Mouse (Mus musculus): Measurements from ENCODE around the gene Abr. TPM values are rescaled to one million over a fixed set of nuclear protein-coding genes. Genes with fewer than 3 reads are reported as not detected.

The Abr gene
- polyA plus RNA-seq, 1 experiment from 2014 or later, result 29.9 TPM

DNA sequence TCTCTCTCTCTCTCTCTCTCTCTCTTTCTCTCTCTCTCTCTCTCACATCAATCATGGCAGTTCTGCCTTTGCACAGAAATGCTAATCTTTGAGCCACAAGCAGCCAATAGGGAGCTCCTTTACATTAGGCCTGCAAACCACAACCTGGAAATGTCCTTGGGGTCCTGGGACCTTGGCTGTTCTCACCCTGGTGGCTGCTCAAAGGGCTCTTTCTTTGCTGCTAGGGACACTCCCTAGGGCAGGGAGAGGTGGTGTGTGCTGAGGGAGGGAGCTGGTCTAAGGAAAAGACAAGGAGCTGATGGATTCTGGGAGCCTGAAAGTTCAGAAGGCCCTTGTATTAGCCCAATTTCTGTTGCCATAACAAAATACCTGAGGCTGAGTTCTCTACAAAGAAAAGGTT lies 251.6 kb downstream of the Abr start:
- Histone ChIP-seq H3K9ac (0 out of 2 replicates have a peak overlapping the region, but pooled peaks have one; percentile 18), H3K36me3 (peaks cover 8% of the 10 kb centered on the region; the same call in 1 of the 2 replicates), H3K4me1 (replicated peaks) (peaks cover 76% of the 10 kb centered on the region), H3K27me3 (replicated peaks) (no peaks in the 10 kb centered on the region), H3K4me2 (no peak overlapping the region), H3K27ac (ENCODE audit: poor library complexity, severe bottlenecking) (no peak overlapping the region), H3K9me3 (replicated peaks) (no peaks in the 10 kb centered on the region), H3K4me3 (no peak overlapping the region)
- no peak for ATAC-seq (ENCODE audit: insufficient number of reproducible peaks, low FRiP score)

Other genes starting within 250 kb of the Abr start
- gene Nxn, start 223.2 kb downstream of the Abr start, polyA plus RNA-seq (2016; fragmentation: Nextera tagmentation; extraction: Ambion mirVana), result 32.2 TPM in 2 replicates
- gene Timm22, start 215.4 kb downstream of the Abr start, polyA plus RNA-seq (2016; fragmentation: Nextera tagmentation; extraction: Ambion mirVana), result 94.5 and 102 TPM in 2 replicates
- gene Bhlha9, start 50.2 kb upstream of the Abr start, polyA plus RNA-seq (2016; fragmentation: Nextera tagmentation; extraction: Ambion mirVana), result 0.19 TPM in 1 of 2 replicates, not detected in the other
- 0.05 TPM in 1 of 2 replicates, not detected in the other for gene Trarg1, start 57.5 kb upstream of the Abr start, polyA plus RNA-seq (2016; fragmentation: Nextera tagmentation; extraction: Ambion mirVana)
- gene Gosr1, start 141.3 kb upstream of the Abr start, polyA plus RNA-seq (2016; fragmentation: Nextera tagmentation; extraction: Ambion mirVana), result 18.3 and 21.6 TPM in 2 replicates
- 24.3 and 25.7 TPM in 2 replicates for gene Cpd, start 224.7 kb upstream of the Abr start, polyA plus RNA-seq (2016; fragmentation: Nextera tagmentation; extraction: Ambion mirVana)

Data from heart, embryonic 12.5 days (tissue).